Mouse (Mus musculus): ENCODE results near the gene Tmem132c. TPM values are rescaled to one million over a fixed set of nuclear protein-coding genes. Genes with fewer than 3 reads are reported as not detected.

The Tmem132c gene
- polyA plus RNA-seq, 1 experiment from 2014 or later, result 35.6 TPM

GRCm38 (mm10) chr5:127480931-127481330, 239.3 kb downstream of the Tmem132c start:
- Histone ChIP-seq H3K4me2 (replicated peaks) (no peak overlapping the region), H3K27me3 (no peaks in the 10 kb centered on the region), H3K36me3 (no peaks in the 10 kb centered on the region), H3K9ac (no peak overlapping the region), H3K27ac (no peak overlapping the region), H3K4me3 (no peak overlapping the region), H3K4me1 (peaks cover 33% of the 10 kb centered on the region), H3K9me3 (no peaks in the 10 kb centered on the region)
- no peak for ATAC-seq (ENCODE audit: low FRiP score, low read depth)
- 76% methylated on average over 9 of the region's 9 CpGs for WGBS

- Histone ChIP-seq H3K4me3 (no peak overlapping the region), H3K9ac (no peak overlapping the region), H3K27me3 (no peaks in the 10 kb centered on the region), H3K27ac (no peak overlapping the region), H3K4me2 (replicated peaks) (no peak overlapping the region), H3K4me1 (peaks cover 34% of the 10 kb centered on the region), H3K9me3 (no peaks in the 10 kb centered on the region), H3K36me3 (no peaks in the 10 kb centered on the region)
- 36% methylated on average over 5 of the region's 5 CpGs for whole genome bisulfite sequencing
- ATAC-seq (ENCODE audit: low FRiP score, low read depth), result no peak
Measured at GRCm38 (mm10) chr5:127481416-127481815, 239.8 kb downstream of the Tmem132c start.

- Histone ChIP-seq H3K27ac (no peak overlapping the region), H3K9ac (no peak overlapping the region), H3K4me3 (no peak overlapping the region), H3K4me2 (replicated peaks) (no peak overlapping the region), H3K27me3 (no peaks in the 10 kb centered on the region), H3K4me1 (peaks cover 31% of the 10 kb centered on the region), H3K9me3 (no peaks in the 10 kb centered on the region), H3K36me3 (no peaks in the 10 kb centered on the region)
- ATAC-seq (ENCODE audit: low FRiP score, low read depth), result no peak
- WGBS, result 81% methylated on average over 3 of the region's 3 CpGs
Measured at GRCm38 (mm10) chr5:127482342-127482741, 240.7 kb downstream of the Tmem132c start.

GRCm38 (mm10) chr5:127483955-127484659, 242.5 kb downstream of the Tmem132c start:
- 13% methylated on average over 8 of the region's 8 CpGs for WGBS

GRCm38 (mm10) chr5:127484813-127485486, 243.3 kb downstream of the Tmem132c start:
- Histone ChIP-seq H3K4me1 (peaks cover 29% of the 10 kb centered on the region), H3K27ac (peak overlapping the region; percentile 64), H3K36me3 (peaks cover 3% of the 10 kb centered on the region; the same call in 1 of the 2 replicates), H3K4me2 (replicated peaks) (peak overlapping the region; percentile 38), H3K9me3 (no peaks in the 10 kb centered on the region), H3K4me3 (0 out of 2 replicates have a peak overlapping the region, but pooled peaks have one; percentile 7), H3K27me3 (no peaks in the 10 kb centered on the region), H3K9ac (no peak overlapping the region)
- peak; percentile 25; the same call in 1 of the 2 replicates for ATAC-seq (ENCODE audit: low FRiP score, low read depth)
- WGBS, result 10% methylated on average over 13 of the region's 13 CpGs

More at GRCm38 (mm10) chr5:127483955-127484659, 242.5 kb downstream of the Tmem132c start:
- H3K9ac ChIP-seq, result no peak overlapping the region
- peak; percentile 46; the same call in 1 of the 2 replicates for ATAC-seq (ENCODE audit: low FRiP score, low read depth)
- no peak overlapping the region for H3K4me3 ChIP-seq
- H3K27me3 ChIP-seq, result no peaks in the 10 kb centered on the region
- peaks cover 28% of the 10 kb centered on the region for H3K4me1 ChIP-seq
- peaks cover 3% of the 10 kb centered on the region; the same call in 1 of the 2 replicates for H3K36me3 ChIP-seq
- H3K9me3 ChIP-seq, result no peaks in the 10 kb centered on the region
- H3K4me2 ChIP-seq (replicated peaks), result peak overlapping the region; percentile 38
- H3K27ac ChIP-seq, result peak overlapping the region; percentile 64; the same call in 1 of the 2 replicates

GRCm38 (mm10) chr5:127487190-127487589, 245.6 kb downstream of the Tmem132c start:
- Histone ChIP-seq H3K4me3 (no peak overlapping the region), H3K36me3 (peaks cover 3% of the 10 kb centered on the region; the same call in 1 of the 2 replicates), H3K9ac (no peak overlapping the region), H3K27me3 (no peaks in the 10 kb centered on the region), H3K27ac (no peak overlapping the region), H3K9me3 (no peaks in the 10 kb centered on the region), H3K4me2 (replicated peaks) (no peak overlapping the region), H3K4me1 (peaks cover 31% of the 10 kb centered on the region)
- no peak for ATAC-seq (ENCODE audit: low FRiP score, low read depth)
- 88% methylated on average over 6 of the region's 6 CpGs for WGBS

- Histone ChIP-seq H3K4me1 (peaks cover 27% of the 10 kb centered on the region), H3K9me3 (no peaks in the 10 kb centered on the region), H3K9ac (no peak overlapping the region), H3K4me2 (replicated peaks) (no peak overlapping the region), H3K36me3 (peaks cover 3% of the 10 kb centered on the region; the same call in 1 of the 2 replicates), H3K27ac (no peak overlapping the region), H3K4me3 (no peak overlapping the region), H3K27me3 (no peaks in the 10 kb centered on the region)
- WGBS, result 90% methylated on average over 13 of the region's 13 CpGs
- ATAC-seq (ENCODE audit: low FRiP score, low read depth), result no peak
Measured at GRCm38 (mm10) chr5:127488666-127489065, 247.1 kb downstream of the Tmem132c start.

- Histone ChIP-seq H3K9ac (no peak overlapping the region), H3K27me3 (no peaks in the 10 kb centered on the region), H3K36me3 (peaks cover 3% of the 10 kb centered on the region; the same call in 1 of the 2 replicates), H3K27ac (no peak overlapping the region), H3K9me3 (no peaks in the 10 kb centered on the region), H3K4me1 (peaks cover 3% of the 10 kb centered on the region; the same call in 1 of the 2 replicates), H3K4me2 (replicated peaks) (no peak overlapping the region), H3K4me3 (no peak overlapping the region)
- no peak for ATAC-seq (ENCODE audit: low FRiP score, low read depth)
- WGBS, result 90% methylated on average over 3 of the region's 3 CpGs
Measured at GRCm38 (mm10) chr5:127491724-127492123, 250.1 kb downstream of the Tmem132c start.

- H3K4me1 ChIP-seq, result no peaks in the 10 kb centered on the region
- no peak overlapping the region for H3K4me3 ChIP-seq
- H3K36me3 ChIP-seq, result no peaks in the 10 kb centered on the region; the same call in 1 of the 2 replicates
- no peaks in the 10 kb centered on the region for H3K9me3 ChIP-seq
- H3K4me2 ChIP-seq (replicated peaks), result no peak overlapping the region
- ATAC-seq (ENCODE audit: low FRiP score, low read depth), result no peak
- H3K27me3 ChIP-seq, result no peaks in the 10 kb centered on the region
- H3K27ac ChIP-seq, result no peak overlapping the region
- 64% methylated on average over 7 of the region's 7 CpGs for WGBS
- no peak overlapping the region for H3K9ac ChIP-seq
Measured at GRCm38 (mm10) chr5:127496895-127497294, 255.3 kb downstream of the Tmem132c start.

GRCm38 (mm10) chr5:127499151-127499827, 257.7 kb downstream of the Tmem132c start:
- Histone ChIP-seq H3K9ac (no peak overlapping the region), H3K27me3 (no peaks in the 10 kb centered on the region), H3K36me3 (no peaks in the 10 kb centered on the region; the same call in 1 of the 2 replicates), H3K9me3 (0 out of 2 replicates have a peak, but pooled peaks cover 4% of the 10 kb centered on the region), H3K27ac (no peak overlapping the region), H3K4me2 (replicated peaks) (no peak overlapping the region), H3K4me1 (no peaks in the 10 kb centered on the region), H3K4me3 (no peak overlapping the region)
- no peak for ATAC-seq (ENCODE audit: low FRiP score, low read depth)
- WGBS, result 74% methylated on average over 12 of the region's 12 CpGs

- WGBS, result 35% methylated on average over 7 of the region's 7 CpGs
- Histone ChIP-seq H3K27ac (no peak overlapping the region), H3K4me1 (no peaks in the 10 kb centered on the region), H3K4me2 (replicated peaks) (no peak overlapping the region), H3K27me3 (no peaks in the 10 kb centered on the region), H3K9me3 (0 out of 2 replicates have a peak, but pooled peaks cover 4% of the 10 kb centered on the region), H3K9ac (no peak overlapping the region), H3K4me3 (no peak overlapping the region), H3K36me3 (peaks cover 4% of the 10 kb centered on the region; the same call in 1 of the 2 replicates)
- ATAC-seq (ENCODE audit: low FRiP score, low read depth), result no peak
Measured at GRCm38 (mm10) chr5:127502838-127503237, 261.2 kb downstream of the Tmem132c start.

GRCm38 (mm10) chr5:127505697-127506096, 264.1 kb downstream of the Tmem132c start:
- H3K4me2 ChIP-seq (replicated peaks), result no peak overlapping the region
- no peak overlapping the region for H3K4me3 ChIP-seq
- H3K9ac ChIP-seq, result no peak overlapping the region
- no peak overlapping the region for H3K27ac ChIP-seq
- H3K36me3 ChIP-seq, result peaks cover 4% of the 10 kb centered on the region; the same call in 1 of the 2 replicates
- H3K27me3 ChIP-seq, result no peaks in the 10 kb centered on the region
- no peak for ATAC-seq (ENCODE audit: low FRiP score, low read depth)
- WGBS, result 82% methylated on average over 6 of the region's 6 CpGs
- 0 out of 2 replicates have a peak, but pooled peaks cover 4% of the 10 kb centered on the region for H3K9me3 ChIP-seq
- H3K4me1 ChIP-seq, result no peaks in the 10 kb centered on the region
